Mouse (Mus musculus) hindbrain, embryonic 16.5 days (tissue): ENCODE results near the gene Kmt5c. TPM values are rescaled to one million over a fixed set of nuclear protein-coding genes. Genes with fewer than 3 reads are reported as not detected.

Source experiments
- ATAC-seq: fragments of 200-750 bp; cut with Nextera tagmentation; 2 replicates; pipeline ENCODE4 v1.8.0; 2017; ENCODE audit warnings: moderate TSS enrichment, moderate library complexity
- H3K27ac ChIP-seq: fragments of 300-500 bp; sonication (generic); 2 replicates; pipeline ENCODE4 v1.5.1; 2014; ENCODE audit warnings: low read depth, mild to moderate bottlenecking, control low read depth, low read length, moderate library complexity
- H3K27me3 ChIP-seq: fragments of 300-500 bp; sonication (generic); replicated peaks from 2 replicates; pipeline ENCODE4 v1.6.1; 2014; ENCODE audit warnings: low read length; ENCODE audit not compliant: control insufficient read depth, insufficient read depth
- H3K36me3 ChIP-seq: fragments of 300-500 bp; sonication (generic); 2 replicates; pipeline ENCODE4 v1.6.1; 2014; ENCODE audit warnings: mild to moderate bottlenecking, low read length, moderate library complexity, mixed read lengths; ENCODE audit not compliant: control insufficient read depth, insufficient read depth
- H3K4me1 ChIP-seq: fragments of 300-500 bp; sonication (generic); 2 replicates; pipeline ENCODE4 v1.6.1; 2014; ENCODE audit warnings: low read depth, low read length; ENCODE audit not compliant: control insufficient read depth, insufficient read depth
- H3K4me2 ChIP-seq: fragments of 300-500 bp; sonication (generic); 2 replicates; pipeline ENCODE4 v1.6.1; 2014; ENCODE audit warnings: mild to moderate bottlenecking, low read length, control low read depth, moderate library complexity
- H3K4me3 ChIP-seq: fragments of 300-500 bp; sonication (generic); 2 replicates; pipeline ENCODE4 v1.5.1; 2014; ENCODE audit warnings: mild to moderate bottlenecking, low read length, control low read depth, moderate library complexity
- H3K9ac ChIP-seq: fragments of 300-500 bp; sonication (generic); 2 replicates; pipeline ENCODE4 v1.6.1; 2014; ENCODE audit warnings: low read depth, mild to moderate bottlenecking, control low read depth, low read length, moderate library complexity
- H3K9me3 ChIP-seq: fragments of 300-500 bp; sonication (generic); 2 replicates; pipeline ENCODE4 v1.6.1; 2014; ENCODE audit warnings: mild to moderate bottlenecking, low read length, moderate library complexity; ENCODE audit not compliant: control insufficient read depth
- WGBS: fragments of 180-500 bp; shearing (Covaris S2); extraction: QIAGEN DNeasy Blood & Tissue Kit; methylation state at CpG from one replicate; pipeline ENCODE4 v1.1.7; 2014; 5-methylcytosine and 5-hydroxymethylcytosine counted together
- polyA plus RNA-seq: library from polyadenylated mRNA; unstranded; fragments of >200 nt; fragmentation: Nextera tagmentation; extraction: Ambion mirVana; gene quantifications from 2 replicates; pipeline ENCODE4 v1.2.1, GENCODE M21; 2015

Kmt5c gene
- polyA plus RNA-seq, 1 experiment from 2014 or later, result 47.4 TPM

- WGBS, result 3% methylated on average over 30 of the region's 30 CpGs
- no peaks in the 10 kb centered on the region for H3K27me3 ChIP-seq
- peak overlapping the region; percentile 43 for H3K4me3 ChIP-seq
- no peaks in the 10 kb centered on the region for H3K36me3 ChIP-seq
- peaks cover 12% of the 10 kb centered on the region for H3K4me1 ChIP-seq
- H3K4me2 ChIP-seq, result peak overlapping the region; percentile 65
- H3K9ac ChIP-seq, result peak overlapping the region; percentile 49
- H3K27ac ChIP-seq, result no peak overlapping the region
- ATAC-seq, result peak; percentile 67
- no peaks in the 10 kb centered on the region for H3K9me3 ChIP-seq
These were observed 12.3 kb downstream of the Kmt5c start for GRCm38 (mm10) chr7:4751971-4752820.

DNA sequence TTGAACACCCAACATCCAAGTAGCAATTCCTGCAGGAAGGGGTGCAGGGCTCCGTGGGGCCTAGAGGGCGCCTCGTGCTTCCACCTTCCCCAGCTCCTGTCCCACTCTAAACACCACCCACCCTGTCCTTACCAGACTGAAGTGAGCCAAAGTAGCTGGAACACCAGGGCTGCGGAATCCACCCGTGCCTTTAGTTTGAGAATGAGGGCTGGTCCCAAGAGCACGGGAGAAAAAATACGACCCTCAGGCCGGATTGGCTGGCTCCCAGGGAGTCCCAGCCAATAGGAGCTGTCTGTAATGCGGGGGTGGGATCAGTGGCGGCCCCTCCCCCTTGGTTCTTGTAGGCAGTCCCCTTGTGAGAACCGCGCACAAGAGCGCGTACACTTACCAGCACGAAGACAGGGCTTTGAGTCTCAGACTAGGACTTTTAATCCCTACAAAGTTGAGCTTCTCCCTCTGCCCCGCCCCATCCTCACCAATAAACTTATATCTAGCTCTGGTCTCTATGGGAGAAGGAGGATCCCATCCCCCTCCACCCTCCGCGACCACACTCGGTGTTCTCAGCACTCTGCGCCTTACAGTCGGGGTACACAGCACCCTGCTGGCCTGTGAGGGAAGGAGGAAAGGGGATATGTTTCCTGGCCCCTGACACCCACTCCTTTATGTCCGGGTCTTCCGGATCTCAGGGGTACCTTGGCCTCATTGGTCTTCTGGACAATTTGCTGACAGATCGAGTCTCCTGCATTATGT is 13.1 kb downstream of the Kmt5c start, which contains the start of gene Cox6b2:
Gene Cox6b2, minus strand, starts transcription at position 274 of the 750 bp plus-strand sequence.
- Histone ChIP-seq H3K4me2 (peak within 1 kb of the TSS; percentile 65), H3K27ac (0 out of 2 replicates have a peak within 1 kb of the TSS, but pooled peaks have one; percentile 9), H3K4me1 (peaks cover 12% of the 10 kb centered on the region), H3K36me3 (no peaks in the 10 kb centered on the region), H3K4me3 (peak within 1 kb of the TSS; percentile 43), H3K27me3 (no peaks in the 10 kb centered on the region), H3K9ac (peak within 1 kb of the TSS; percentile 49), H3K9me3 (no peaks in the 10 kb centered on the region)
- 4% methylated on average over 24 of the region's 24 CpGs for WGBS
- ATAC-seq, result peak; percentile 92

DNA sequence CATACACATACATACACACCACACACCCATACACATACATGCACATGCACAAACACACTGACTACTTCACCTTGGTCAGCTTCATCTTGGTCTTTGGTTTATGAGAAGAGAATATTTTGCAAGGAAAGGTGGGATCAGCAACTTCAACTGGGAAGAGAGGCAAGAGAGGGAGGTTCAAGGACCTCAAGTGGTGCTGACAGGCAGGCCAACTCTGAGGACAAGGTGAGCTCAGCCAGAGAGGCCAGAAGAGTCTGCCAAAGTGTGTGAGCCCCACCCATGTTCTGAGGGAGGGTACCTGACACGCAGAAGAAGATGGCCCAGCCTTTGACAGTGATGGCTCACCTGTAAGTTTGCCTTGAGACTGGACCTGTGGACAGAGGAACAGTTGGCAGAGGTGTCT is 19.8 kb downstream of the Kmt5c start:
- H3K27me3 ChIP-seq, result no peaks in the 10 kb centered on the region
- ATAC-seq, result no peak

DNA sequence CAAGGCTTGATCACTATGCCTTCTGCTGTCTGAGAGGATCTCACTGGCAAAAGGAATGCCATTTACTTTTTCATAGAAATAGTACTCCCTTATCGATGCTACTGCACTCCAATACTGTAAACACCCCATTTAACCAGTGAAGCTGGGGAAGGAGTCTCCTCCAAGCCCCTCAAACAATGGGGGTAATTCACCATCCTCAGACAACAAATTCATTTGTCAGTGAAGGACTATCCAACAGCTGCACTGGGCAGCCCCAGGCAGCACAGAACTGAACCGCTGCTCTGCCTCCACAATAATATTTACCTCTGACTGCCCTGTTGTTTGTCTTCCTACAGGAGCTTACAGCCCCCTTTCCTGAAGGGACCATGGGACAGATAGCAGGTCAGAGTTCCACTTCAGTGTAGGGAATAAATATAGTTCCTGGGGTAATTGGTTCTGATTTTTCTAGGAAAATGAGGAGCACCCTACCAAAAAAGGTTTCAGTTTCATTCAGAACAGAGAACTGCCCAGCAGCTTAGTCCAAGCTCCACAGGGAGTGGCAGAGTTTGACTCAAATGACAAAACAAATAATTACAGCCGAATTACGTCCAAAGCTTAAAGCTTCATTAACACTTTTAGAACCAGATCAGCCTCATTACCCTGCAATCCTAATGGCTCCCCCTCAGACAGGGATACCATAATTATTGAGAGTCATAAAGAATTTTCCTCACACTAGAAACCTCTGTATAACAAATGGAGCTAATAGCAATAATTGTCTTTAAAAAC is 25.2 kb downstream of the Kmt5c start:
- WGBS, result 18% methylated on average over 4 of the region's 4 CpGs
- no peaks in the 10 kb centered on the region for H3K27me3 ChIP-seq
- H3K9ac ChIP-seq, result no peak overlapping the region
- ATAC-seq, result no peak
- H3K4me2 ChIP-seq, result no peak overlapping the region
- H3K27ac ChIP-seq, result no peak overlapping the region
- no peak overlapping the region for H3K4me3 ChIP-seq
- no peaks in the 10 kb centered on the region for H3K4me1 ChIP-seq
- no peaks in the 10 kb centered on the region for H3K36me3 ChIP-seq
- no peaks in the 10 kb centered on the region for H3K9me3 ChIP-seq

More for the DNA sequence above, 19.8 kb downstream of the Kmt5c start:
- Histone ChIP-seq H3K4me1 (no peaks in the 10 kb centered on the region), H3K9ac (no peak overlapping the region), H3K27ac (no peak overlapping the region), H3K9me3 (no peaks in the 10 kb centered on the region), H3K4me3 (no peak overlapping the region), H3K4me2 (no peak overlapping the region), H3K36me3 (no peaks in the 10 kb centered on the region)
- 28% methylated on average over 1 of the region's 1 CpGs for WGBS

- Histone ChIP-seq H3K4me3 (no peak within 1 kb of the TSS), H3K27ac (no peak within 1 kb of the TSS), H3K4me2 (no peak within 1 kb of the TSS), H3K9me3 (no peaks in the 10 kb centered on the region), H3K27me3 (peaks cover 12% of the 10 kb centered on the region), H3K4me1 (no peaks in the 10 kb centered on the region), H3K9ac (no peak within 1 kb of the TSS), H3K36me3 (no peaks in the 10 kb centered on the region)
- 78% methylated on average over 4 of the region's 5 CpGs for WGBS
- no peak for ATAC-seq
These were observed 31.3 kb downstream of the Kmt5c start, which contains the start of gene Fam71e2 for GRCm38 (mm10) chr7:4771202-4771601. Fam71e2 (minus strand) TSS chr7:4771302.

DNA sequence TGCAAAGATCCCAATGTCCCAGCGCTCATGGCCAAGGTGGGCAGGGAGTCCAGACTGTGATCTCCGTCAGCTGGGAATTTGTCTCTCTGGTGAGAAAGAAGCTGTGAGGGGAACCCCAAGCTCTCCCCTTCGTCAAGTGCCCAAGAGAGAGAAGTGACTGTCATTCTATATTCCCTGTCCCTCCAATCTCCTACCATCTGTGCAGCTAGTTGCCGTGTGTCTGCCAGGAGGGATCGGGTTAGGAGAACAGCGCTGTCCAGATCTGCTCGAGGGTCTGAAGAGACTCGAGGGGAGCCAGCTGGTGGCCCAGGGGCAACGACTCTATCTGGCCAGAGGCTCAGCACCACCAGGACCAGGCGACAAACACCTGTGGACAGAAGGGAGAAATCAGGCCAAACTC is 36.2 kb downstream of the Kmt5c start:
- Histone ChIP-seq H3K9me3 (no peaks in the 10 kb centered on the region), H3K36me3 (no peaks in the 10 kb centered on the region), H3K4me3 (no peak overlapping the region), H3K9ac (no peak overlapping the region), H3K27me3 (peaks cover 45% of the 10 kb centered on the region), H3K4me1 (peaks cover 8% of the 10 kb centered on the region; the same call in 1 of the 2 replicates), H3K27ac (no peak overlapping the region), H3K4me2 (no peak overlapping the region)
- WGBS, result 44% methylated on average over 10 of the region's 10 CpGs
- no peak for ATAC-seq

- Histone ChIP-seq H3K27ac (no peak overlapping the region), H3K9me3 (no peaks in the 10 kb centered on the region), H3K27me3 (peaks cover 45% of the 10 kb centered on the region), H3K4me3 (peak overlapping the region; percentile 38), H3K9ac (peak overlapping the region; percentile 58), H3K4me2 (peak overlapping the region; percentile 52), H3K36me3 (no peaks in the 10 kb centered on the region), H3K4me1 (peaks cover 8% of the 10 kb centered on the region; the same call in 1 of the 2 replicates)
- under 1% methylated on average over 43 of the region's 56 CpGs for WGBS
- ATAC-seq, result peak; percentile 66
These were observed 37.2 kb downstream of the Kmt5c start for GRCm38 (mm10) chr7:4776861-4777830.
